10 mouse cellular contexts compared by ENCODE assay signal in the genomic region with DNA sequence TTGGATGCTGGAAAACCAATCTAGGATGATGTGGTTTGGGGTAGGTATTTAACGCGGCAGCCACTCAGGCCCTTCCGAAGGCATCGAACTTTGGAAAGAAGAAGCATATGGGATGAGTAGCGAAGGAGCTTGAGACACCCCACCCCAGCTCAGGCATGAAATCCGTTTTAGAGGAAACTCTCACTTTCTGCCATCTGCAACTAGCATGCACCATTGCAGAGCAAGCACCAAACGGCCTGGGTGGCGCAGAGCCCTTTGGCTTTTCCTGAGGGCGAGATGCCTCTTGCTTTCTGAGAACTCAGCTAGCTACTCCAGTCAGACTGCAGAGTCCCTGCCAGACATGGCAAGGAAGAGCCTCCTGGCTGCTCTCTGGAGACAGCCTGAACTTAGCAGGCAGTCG.
DNase-seq lines count a peak whose midpoint lies in the region; ATAC-seq lines count a peak whose summit lies in the region.
"Had no signal": no experiment of that assay in that cellular context is flagged by ENCODE, and none has a peak within 500 bp of the region (broad histone marks: within the 10 kb centered on the region; RNA-seq: fewer than 3 reads in every experiment).

No protein-coding gene starts in this region.

- intact Hi-C loops in heart, postnatal 25 days (cut with DNase I), result no loop called here

- no peak for DNase-seq in heart, postnatal 25 days (ENCODE audit: low spot score)
- no peak for DNase-seq in embryonic facial prominence, embryonic 10.5 days (ENCODE audit: low spot score)
- no peak for DNase-seq in hindbrain, embryonic 10.5 days (ENCODE audit: low spot score)
- no peak for DNase-seq in ovary, postnatal 14 days (ENCODE audit: low spot score)
- DNase-seq in spleen, adult 18-20 months, result no peak

- H3K4me1 ChIP-seq in heart, embryonic 11.5 days (ENCODE audit: control insufficient read depth, insufficient read depth, low read length), result no peaks in the 10 kb centered on the region
- H3K4me1 ChIP-seq in embryonic facial prominence, embryonic 10.5 days, result peaks cover 17% of the 10 kb centered on the region
- H3K4me1 ChIP-seq in hindbrain, embryonic 10.5 days (replicated peaks), result peaks cover 33% of the 10 kb centered on the region
- peaks cover 33% of the 10 kb centered on the region for H3K4me1 ChIP-seq in midbrain, embryonic 13.5 days (replicated peaks)

- H3K9ac ChIP-seq in heart, embryonic 11.5 days (ENCODE audit: low read depth, low read length), result no peak overlapping the region
- no peak overlapping the region for H3K9ac ChIP-seq in midbrain, embryonic 13.5 days (replicated peaks)

- WGBS in heart, embryonic 11.5 days (ENCODE audit: insufficient replicate concordance), result 39% methylated on average over 10 of the region's 10 CpGs
- 58% methylated on average over 10 of the region's 10 CpGs for WGBS in embryonic facial prominence, embryonic 10.5 days
- WGBS in hindbrain, embryonic 10.5 days, result 51% methylated on average over 10 of the region's 10 CpGs
- 41% methylated on average over 10 of the region's 10 CpGs for WGBS in midbrain, embryonic 13.5 days

- peaks cover 5% of the 10 kb centered on the region; the same call in 1 of the 2 replicates for H3K27me3 ChIP-seq in heart, embryonic 11.5 days (ENCODE audit: control insufficient read depth, insufficient read depth, low read length)
- peaks cover 20% of the 10 kb centered on the region for H3K27me3 ChIP-seq in embryonic facial prominence, embryonic 10.5 days (replicated peaks; ENCODE audit: low read depth, poor library complexity, severe bottlenecking)
- H3K27me3 ChIP-seq in hindbrain, embryonic 10.5 days (ENCODE audit: insufficient read depth, poor library complexity, severe bottlenecking), result peaks cover 13% of the 10 kb centered on the region
- H3K27me3 ChIP-seq in midbrain, embryonic 13.5 days, result no peaks in the 10 kb centered on the region

- H3K27ac ChIP-seq in heart, embryonic 11.5 days (ENCODE audit: low read depth, low read length), result no peak overlapping the region
- H3K27ac ChIP-seq in embryonic facial prominence, embryonic 10.5 days (replicated peaks), result peak overlapping the region; percentile 19; the same call in 1 of the 2 replicates
- H3K27ac ChIP-seq in hindbrain, embryonic 10.5 days, result peak overlapping the region; percentile 71
- H3K27ac ChIP-seq in midbrain, embryonic 13.5 days, result peak overlapping the region; percentile 74
- H3K27ac ChIP-seq: macrophage had no signal

- no peak overlapping the region for H3K4me3 ChIP-seq in heart, embryonic 11.5 days (ENCODE audit: low read depth, low read length)
- H3K4me3 ChIP-seq in embryonic facial prominence, embryonic 10.5 days, result peak overlapping the region; percentile 42
- H3K4me3 ChIP-seq in hindbrain, embryonic 10.5 days, result peak overlapping the region; percentile 37; the same call in 1 of the 2 replicates
- peak overlapping the region; percentile 20; the same call in 1 of the 2 replicates for H3K4me3 ChIP-seq in midbrain, embryonic 13.5 days (replicated peaks)

- H3K4me2 ChIP-seq in heart, embryonic 11.5 days, result peak overlapping the region; percentile 45
- peak overlapping the region; percentile 48 for H3K4me2 ChIP-seq in midbrain, embryonic 13.5 days (replicated peaks)

- H3K9me3 ChIP-seq in heart, embryonic 11.5 days (replicated peaks; ENCODE audit: control insufficient read depth, low read length), result no peaks in the 10 kb centered on the region
- no peaks in the 10 kb centered on the region for H3K9me3 ChIP-seq in embryonic facial prominence, embryonic 10.5 days
- no peaks in the 10 kb centered on the region for H3K9me3 ChIP-seq in hindbrain, embryonic 10.5 days
- no peaks in the 10 kb centered on the region; the same call in 1 of the 2 replicates for H3K9me3 ChIP-seq in midbrain, embryonic 13.5 days

- ATAC-seq in heart, embryonic 11.5 days (replicated peaks; ENCODE audit: insufficient number of reproducible peaks, low FRiP score, low TSS enrichment), result no peak
- no peak for ATAC-seq in midbrain, embryonic 13.5 days
- no peak for ATAC-seq in erythroid progenitor cell, adult 5-6 weeks (replicated peaks; ENCODE audit: low FRiP score, poor library complexity, severe bottlenecking)
- ATAC-seq: inflammation-experienced regulatory T-cells, adult 6 months had no signal

- H3K36me3 ChIP-seq in heart, embryonic 11.5 days (ENCODE audit: control insufficient read depth, insufficient read depth, low read length), result no peaks in the 10 kb centered on the region
- no peaks in the 10 kb centered on the region for H3K36me3 ChIP-seq in embryonic facial prominence, embryonic 10.5 days (replicated peaks)
- no peaks in the 10 kb centered on the region for H3K36me3 ChIP-seq in hindbrain, embryonic 10.5 days
- no peaks in the 10 kb centered on the region for H3K36me3 ChIP-seq in midbrain, embryonic 13.5 days
